ENCODE assay signal across 18 mouse cellular contexts in the genomic region with DNA sequence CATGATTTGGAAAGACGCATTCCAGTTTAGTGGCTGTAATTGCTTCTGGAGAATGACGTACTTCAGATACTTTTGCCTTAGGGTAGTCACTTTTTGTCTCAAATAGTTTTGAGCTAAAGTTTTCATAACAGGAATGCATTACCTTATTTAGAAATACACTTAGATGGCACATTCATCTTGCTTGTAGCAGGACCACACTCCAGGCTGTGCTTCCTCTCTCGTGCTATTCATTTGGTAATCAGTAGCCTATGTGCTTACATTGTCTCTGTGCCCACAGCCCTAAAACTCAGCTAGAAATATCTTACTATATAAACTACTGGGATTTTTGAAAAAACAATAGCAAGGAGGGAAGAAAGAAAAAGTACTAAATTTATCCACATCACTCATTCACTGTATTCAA.
"Had no signal": no experiment of that assay in that cellular context is flagged by ENCODE, and none has a peak within 500 bp of the region (broad histone marks: within the 10 kb centered on the region; RNA-seq: fewer than 3 reads in every experiment).

No protein-coding gene starts in this region.

- DNase-seq: liver, postnatal 0 days; lung, adult 2 months; lung, postnatal 14 days; lung, postnatal 36 days; right cerebral cortex, postnatal 14 days; thymus, adult 2 months; thymus, postnatal 14 days; thymus, postnatal 36 days had no signal

- H3K4me1 ChIP-seq: liver, embryonic 15.5 days; lung, embryonic 15.5 days; midbrain, embryonic 13.5 days; midbrain, embryonic 15.5 days; neural tube, embryonic 12.5 days; stomach, embryonic 15.5 days had no signal

- H3K4me3 ChIP-seq: liver, embryonic 15.5 days; lung, embryonic 15.5 days; megakaryocyte, embryonic 14.5 days; midbrain, embryonic 13.5 days; midbrain, embryonic 15.5 days; neural tube, embryonic 12.5 days; stomach, embryonic 15.5 days had no signal

- H3K9me3 ChIP-seq: liver, embryonic 15.5 days; lung, embryonic 15.5 days; megakaryocyte, embryonic 14.5 days; midbrain, embryonic 13.5 days; midbrain, embryonic 15.5 days; neural tube, embryonic 12.5 days; stomach, embryonic 15.5 days had no signal

- H3K27ac ChIP-seq: liver, embryonic 15.5 days; lung, embryonic 15.5 days; macrophage; midbrain, embryonic 13.5 days; midbrain, embryonic 15.5 days; neural tube, embryonic 12.5 days; stomach, embryonic 15.5 days had no signal

- H3K4me2 ChIP-seq: liver, embryonic 15.5 days; lung, embryonic 15.5 days; midbrain, embryonic 11.5 days; midbrain, embryonic 13.5 days; midbrain, embryonic 15.5 days; neural tube, embryonic 12.5 days; stomach, embryonic 15.5 days had no signal

- H3K27me3 ChIP-seq: liver, embryonic 15.5 days; lung, embryonic 15.5 days; megakaryocyte, embryonic 14.5 days; midbrain, embryonic 13.5 days; midbrain, embryonic 15.5 days; neural tube, embryonic 12.5 days; stomach, embryonic 15.5 days had no signal

- ATAC-seq: liver, postnatal 0 days; lung, postnatal 0 days; midbrain, embryonic 13.5 days; midbrain, embryonic 15.5 days had no signal

- H3K9ac ChIP-seq: liver, embryonic 15.5 days; liver, postnatal 0 days; lung, embryonic 15.5 days; midbrain, embryonic 13.5 days; midbrain, embryonic 15.5 days; neural tube, embryonic 12.5 days; stomach, embryonic 15.5 days had no signal
